Comparison of ENCODE assay signal across 8 mouse cellular contexts in genomic region chr6:72096669-72097068, GRCm38 (mm10). TPM values are rescaled to one million over a fixed set of nuclear protein-coding genes. Genes with fewer than 3 reads are reported as not detected.
DNase-seq lines count a peak whose midpoint lies in the region; ATAC-seq lines count a peak whose summit lies in the region.

No protein-coding gene starts in this region.

- H3K27ac ChIP-seq in kidney, embryonic 16.5 days (ENCODE audit: low read length): peak overlapping the region; percentile 82
- no peak overlapping the region for H3K27ac ChIP-seq in brown adipose tissue, adult 24 weeks (replicated peaks; ENCODE audit: low read depth, low read length)
- peak overlapping the region; percentile 84; the same call in 1 of the 2 replicates for H3K27ac ChIP-seq in hindbrain, embryonic 15.5 days (replicated peaks)
- no peak overlapping the region for H3K27ac ChIP-seq in midbrain, embryonic 15.5 days

- 49% methylated on average over 8 of the region's 8 CpGs for WGBS in kidney, embryonic 16.5 days
- WGBS in hindbrain, embryonic 15.5 days: 56% methylated on average over 8 of the region's 8 CpGs
- 55% methylated on average over 8 of the region's 8 CpGs for WGBS in midbrain, embryonic 15.5 days

- peak overlapping the region; percentile 85 for H3K9ac ChIP-seq in kidney, embryonic 16.5 days (replicated peaks; ENCODE audit: low read length)
- peak overlapping the region; percentile 94; the same call in 1 of the 2 replicates for H3K9ac ChIP-seq in hindbrain, embryonic 15.5 days
- no peak overlapping the region for H3K9ac ChIP-seq in midbrain, embryonic 15.5 days

- intact Hi-C loops in left cerebral cortex, postnatal 25 days (cut with DNase I): loop anchor here (1.0 to 5.0 kb wide), 4 partner anchors 78 to 169 kb away; no protein-coding TSS in a partner anchor

- peaks cover 54% of the 10 kb centered on the region for H3K4me1 ChIP-seq in kidney, embryonic 16.5 days (ENCODE audit: insufficient read depth, low read length)
- H3K4me1 ChIP-seq in brown adipose tissue, adult 24 weeks (ENCODE audit: control insufficient read depth, insufficient read depth, insufficient read length, low read length): no peaks in the 10 kb centered on the region
- peaks cover 28% of the 10 kb centered on the region for H3K4me1 ChIP-seq in hindbrain, embryonic 15.5 days (replicated peaks)
- H3K4me1 ChIP-seq in midbrain, embryonic 15.5 days: peaks cover 24% of the 10 kb centered on the region

- peak overlapping the region; percentile 98 for H3K4me2 ChIP-seq in kidney, embryonic 16.5 days (replicated peaks; ENCODE audit: low read depth, low read length)
- H3K4me2 ChIP-seq in hindbrain, embryonic 15.5 days: peak overlapping the region; percentile 81
- H3K4me2 ChIP-seq in midbrain, embryonic 15.5 days: peak overlapping the region; percentile 81

- no peaks in the 10 kb centered on the region for H3K36me3 ChIP-seq in kidney, embryonic 16.5 days (ENCODE audit: insufficient read depth, low read length)
- no peaks in the 10 kb centered on the region for H3K36me3 ChIP-seq in hindbrain, embryonic 15.5 days
- no peaks in the 10 kb centered on the region for H3K36me3 ChIP-seq in midbrain, embryonic 15.5 days (replicated peaks)

- ATAC-seq in kidney, embryonic 16.5 days (ENCODE audit: low FRiP score, low TSS enrichment): no peak
- no peak for ATAC-seq in hindbrain, embryonic 15.5 days (ENCODE audit: low FRiP score, low read depth)
- ATAC-seq in midbrain, embryonic 15.5 days (replicated peaks): peak; percentile 4; the same call in 1 of the 2 replicates

- H3K27me3 ChIP-seq in kidney, embryonic 16.5 days (ENCODE audit: insufficient read depth, low read length): no peaks in the 10 kb centered on the region
- no peaks in the 10 kb centered on the region for H3K27me3 ChIP-seq in hindbrain, embryonic 15.5 days
- no peaks in the 10 kb centered on the region for H3K27me3 ChIP-seq in midbrain, embryonic 15.5 days (replicated peaks)

- no peak for DNase-seq in kidney, postnatal 14 days
- DNase-seq in left cerebral cortex, postnatal 25 days (ENCODE audit: low spot score in 2 of 2): no peak
- no peak for DNase-seq in thymus, adult 18-20 months
- no peak for DNase-seq in urinary bladder, postnatal 36 days (ENCODE audit: low spot score in 2 of 2)

- no peaks in the 10 kb centered on the region for H3K9me3 ChIP-seq in kidney, embryonic 16.5 days (ENCODE audit: low read length)
- H3K9me3 ChIP-seq in hindbrain, embryonic 15.5 days: no peaks in the 10 kb centered on the region
- no peaks in the 10 kb centered on the region for H3K9me3 ChIP-seq in midbrain, embryonic 15.5 days

- peak overlapping the region; percentile 80 for H3K4me3 ChIP-seq in kidney, embryonic 16.5 days (ENCODE audit: low read length)
- H3K4me3 ChIP-seq in brown adipose tissue, adult 24 weeks (ENCODE audit: insufficient read depth, low read depth, low read length): peak overlapping the region; percentile 89
- peak overlapping the region; percentile 91 for H3K4me3 ChIP-seq in hindbrain, embryonic 15.5 days
- H3K4me3 ChIP-seq in midbrain, embryonic 15.5 days: peak overlapping the region; percentile 90

RNA-seq across cellular contexts. Expression of gene St3gal5, which starts 0.7 kb away (rescaled TPM):
- polyA plus RNA-seq in kidney, embryonic 16.5 days (2015; fragmentation: Nextera tagmentation; extraction: Ambion mirVana): 32.5 and 34.0 TPM in 2 replicates
- 20.7 and 69.6 TPM in 2 replicates for polyA plus RNA-seq in brown adipose tissue, adult 24 weeks (2012; ENCODE audit: insufficient read depth, insufficient read length, missing spikeins)
- polyA plus RNA-seq in hindbrain, embryonic 15.5 days (2015; fragmentation: Nextera tagmentation; extraction: Ambion mirVana): 62.4 and 62.5 TPM in 2 replicates
- 54.7 and 62.1 TPM in 2 replicates for polyA plus RNA-seq in midbrain, embryonic 15.5 days (2015; fragmentation: Nextera tagmentation; extraction: Ambion mirVana)
- 100 to 1,000 TPM; 159 TPM for total RNA-seq in left cerebral cortex, postnatal 25 days (2021)

Comparison
In these comparisons a context has a peak if more than half of its experiments do, and no peak if none do; other contexts are left out.
1. H3K27ac ChIP-seq: peak in kidney, embryonic 16.5 days (single experiment) and hindbrain, embryonic 15.5 days (single experiment); none in brown adipose tissue, adult 24 weeks (single experiment) and midbrain, embryonic 15.5 days (single experiment).
2. Peak in every context shown above with its lines, with median percentiles within 50 percentile points of each other: H3K4me2 ChIP-seq and H3K4me3 ChIP-seq.